Mouse (Mus musculus): ENCODE measurements around the gene Rtn4rl2. TPM values are rescaled to one million over a fixed set of nuclear protein-coding genes. Genes with fewer than 3 reads are reported as not detected.

Rtn4rl2 gene
- total RNA-seq, 1 experiment from 2014 or later, result not detected

DNA sequence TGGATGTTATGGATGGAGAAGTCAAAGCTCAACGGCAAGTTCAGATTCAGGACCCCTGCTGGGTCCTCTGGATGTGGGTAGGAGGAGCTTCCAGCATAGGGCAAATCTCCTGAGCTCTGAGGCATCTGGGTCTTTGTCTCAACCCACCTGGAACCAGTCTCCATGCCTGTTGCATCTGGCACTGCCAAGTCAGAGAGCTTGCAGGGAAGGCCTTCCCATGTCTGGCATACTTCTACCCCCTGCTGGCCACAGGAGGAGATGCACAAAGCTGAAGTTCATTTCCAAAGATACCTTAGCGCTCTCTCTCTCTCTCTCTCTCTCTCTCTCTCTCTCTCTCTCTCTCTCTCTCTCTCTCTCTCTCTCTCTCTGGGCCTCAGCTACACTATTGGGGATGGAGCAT, 30.8 kb downstream of the Rtn4rl2 start:
- peak; percentile 73 for ATAC-seq (ENCODE audit: extremely low read depth, insufficient number of reproducible peaks, low FRiP score, poor library complexity, severe bottlenecking)

DNA sequence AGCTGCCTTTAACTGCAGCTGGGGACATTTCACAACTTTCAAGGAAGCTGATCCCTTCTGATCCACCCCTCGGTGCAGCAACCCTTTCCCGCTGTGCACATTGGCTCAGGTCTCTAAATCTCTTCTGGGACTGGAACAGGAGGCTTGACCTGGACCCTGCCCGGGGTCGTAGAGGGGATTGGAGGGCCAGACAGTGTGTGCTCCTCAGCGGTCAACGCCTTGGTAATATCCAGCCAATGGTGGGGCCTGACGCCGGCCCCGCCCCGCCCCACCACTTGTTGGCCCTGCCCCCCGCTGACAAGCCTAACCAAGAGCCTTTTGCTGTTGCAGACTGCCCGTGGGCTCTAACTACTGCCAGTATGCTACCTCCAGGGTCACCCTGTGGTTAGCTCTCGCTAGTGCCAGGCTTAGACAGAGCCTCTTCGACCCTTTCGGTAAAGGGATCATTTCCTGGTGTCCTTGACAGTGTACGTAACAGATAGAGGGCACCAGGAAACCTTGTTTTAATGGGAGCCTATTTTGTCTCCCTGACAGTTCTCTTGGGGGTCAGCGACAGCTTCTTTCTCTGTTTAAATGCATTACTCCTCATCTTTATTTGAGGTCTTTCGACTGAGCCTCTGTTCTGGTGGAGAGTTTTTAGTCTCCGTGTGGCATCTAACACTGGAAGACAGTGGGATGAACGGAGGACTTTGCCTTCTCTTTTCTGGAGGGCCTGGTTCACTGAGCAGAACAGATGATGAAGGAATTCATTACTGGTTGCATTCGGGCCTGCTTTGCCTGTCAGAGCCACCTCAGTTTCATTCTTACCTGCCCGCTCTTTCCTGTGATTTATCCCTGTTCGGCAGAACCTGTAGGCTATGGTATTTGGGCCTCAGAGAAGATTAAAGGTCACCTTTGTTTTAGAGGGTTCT, 35.1 kb downstream of the Rtn4rl2 start:
- ATAC-seq (ENCODE audit: extremely low read depth, insufficient number of reproducible peaks, low FRiP score, poor library complexity, severe bottlenecking), result no peak

DNA sequence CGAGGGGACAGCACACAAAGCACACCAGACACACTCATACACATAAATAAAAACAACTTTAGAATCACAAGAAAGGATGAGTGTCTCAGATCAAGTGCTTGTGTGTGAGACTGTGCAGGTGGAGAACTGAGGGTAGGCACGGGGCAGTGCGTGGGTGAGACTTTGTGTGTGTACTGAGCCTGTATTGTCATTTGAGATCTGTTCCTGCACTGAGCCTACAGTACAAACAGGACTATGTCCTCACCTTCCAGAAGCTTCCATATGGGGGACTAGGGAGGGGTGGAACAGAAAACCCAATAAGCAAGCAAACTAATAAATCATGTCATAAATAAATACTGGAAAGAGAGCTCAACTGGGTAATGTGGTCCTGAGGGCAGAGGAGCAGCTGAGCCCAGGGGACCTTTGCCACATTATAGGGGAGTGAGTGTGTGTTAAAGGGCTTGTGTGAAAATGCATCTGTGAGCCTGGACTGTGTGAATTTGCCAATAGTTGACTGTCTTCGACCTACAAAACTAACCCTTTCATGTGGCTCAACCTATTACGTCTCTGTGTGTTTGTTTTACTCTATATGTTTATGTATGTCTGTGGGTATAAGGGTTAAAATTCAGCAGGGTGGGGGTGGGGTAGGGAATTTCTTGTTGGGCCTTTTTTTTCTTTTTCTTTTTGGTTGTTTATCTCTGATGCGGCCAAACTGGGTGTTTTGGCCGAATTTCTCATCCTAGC, 35.9 kb downstream of the Rtn4rl2 start:
- ATAC-seq (ENCODE audit: extremely low read depth, insufficient number of reproducible peaks, low FRiP score, poor library complexity, severe bottlenecking), result no peak

DNA sequence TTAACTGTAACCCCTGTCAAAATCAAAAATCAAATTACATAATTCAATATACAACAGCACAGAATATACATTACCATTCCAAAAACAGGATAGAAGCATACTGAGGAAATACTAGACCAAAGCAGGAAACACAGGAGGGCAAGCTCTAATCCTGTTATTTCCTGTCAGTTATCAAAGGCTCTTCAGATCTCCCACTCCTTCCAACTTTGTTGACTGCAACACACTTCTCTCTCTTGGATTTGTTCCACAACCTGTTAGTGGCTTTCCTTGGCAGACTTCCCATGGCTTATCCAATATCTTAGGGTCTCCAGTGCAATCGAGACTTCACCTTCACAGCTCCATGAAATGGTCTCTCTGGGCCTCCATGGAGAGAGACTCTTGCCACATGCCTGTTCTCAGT, 41.3 kb downstream of the Rtn4rl2 start:
- no peak for ATAC-seq (ENCODE audit: extremely low read depth, insufficient number of reproducible peaks, low FRiP score, poor library complexity, severe bottlenecking)

DNA sequence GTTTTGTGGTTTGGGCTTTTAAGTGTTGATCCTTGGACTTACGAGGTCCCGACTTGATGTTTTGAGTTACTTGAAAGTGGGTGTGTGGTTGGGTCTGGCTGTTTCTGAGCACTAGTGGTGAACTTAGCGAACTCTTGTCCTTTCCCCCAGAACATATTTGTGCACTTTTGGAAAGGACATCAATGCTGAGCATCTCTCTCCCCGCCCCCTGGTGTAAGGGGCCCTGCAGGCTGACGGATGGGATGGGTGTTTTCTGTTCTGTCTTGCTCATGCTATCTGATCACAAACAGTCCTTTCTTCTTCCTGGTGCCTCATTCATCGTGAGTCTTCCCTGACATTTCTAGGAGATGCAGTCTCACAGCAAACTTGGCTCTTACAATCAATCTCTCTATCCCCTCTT, 42.9 kb downstream of the Rtn4rl2 start:
- no peak for ATAC-seq (ENCODE audit: extremely low read depth, insufficient number of reproducible peaks, low FRiP score, poor library complexity, severe bottlenecking)

DNA sequence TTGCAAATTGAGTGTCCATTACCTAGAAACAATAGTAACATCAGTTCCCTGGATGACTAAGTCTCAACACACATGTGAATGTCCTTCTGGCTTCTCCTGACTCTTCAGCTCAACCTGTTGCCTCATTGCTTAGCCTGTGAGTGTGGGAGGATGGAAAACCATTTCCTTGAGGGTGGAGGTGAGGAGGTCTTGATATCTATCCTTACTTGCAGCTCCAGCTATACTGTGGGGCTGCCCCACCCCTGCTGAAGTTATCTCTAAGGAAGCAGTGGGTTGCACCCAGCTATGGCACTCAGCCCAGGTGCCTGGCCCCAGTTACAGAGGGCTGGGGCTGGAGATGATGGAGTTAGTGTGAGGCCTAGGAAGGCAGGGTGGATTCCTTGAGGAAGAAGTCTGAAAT, 44.6 kb downstream of the Rtn4rl2 start:
- ATAC-seq (ENCODE audit: extremely low read depth, insufficient number of reproducible peaks, low FRiP score, poor library complexity, severe bottlenecking), result no peak

DNA sequence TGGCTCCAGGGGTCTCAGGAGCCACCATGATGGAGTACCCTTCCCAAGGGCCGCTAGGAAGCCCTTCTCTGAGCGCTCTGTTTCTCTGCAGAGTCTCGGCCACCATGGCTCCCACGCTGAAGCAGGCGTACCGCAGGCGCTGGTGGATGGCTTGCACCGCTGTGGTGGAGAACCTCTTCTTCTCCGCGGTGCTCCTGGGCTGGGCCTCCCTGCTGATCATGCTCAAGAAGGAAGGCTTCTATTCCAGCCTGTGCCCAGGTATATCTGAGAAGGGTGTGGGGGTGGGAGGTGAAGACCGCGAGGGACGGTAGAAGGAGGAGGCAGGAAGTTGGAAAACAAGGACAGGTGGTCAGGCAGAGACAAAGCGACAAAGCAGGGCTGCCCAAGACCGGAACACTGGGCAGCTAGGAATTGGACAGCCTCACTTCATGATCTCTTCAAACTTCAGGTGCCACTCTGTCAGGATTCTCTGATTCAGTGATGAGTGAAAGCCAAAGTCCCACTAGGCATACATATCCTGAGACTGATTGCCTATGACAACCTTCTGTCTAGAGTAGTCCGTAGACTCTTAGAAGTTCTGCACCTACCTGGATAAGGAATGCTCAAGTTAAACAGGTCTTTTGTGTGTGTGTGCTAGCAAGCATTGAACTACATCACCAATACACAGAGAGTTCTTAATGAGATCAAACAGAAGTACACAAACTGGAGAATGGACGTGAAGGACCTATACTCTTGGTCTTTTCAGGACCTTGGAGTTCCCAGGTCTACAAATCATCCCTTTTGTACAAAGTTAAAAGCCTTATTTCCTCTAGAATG, 45.6 kb downstream of the Rtn4rl2 start:
- no peak for ATAC-seq (ENCODE audit: extremely low read depth, insufficient number of reproducible peaks, low FRiP score, poor library complexity, severe bottlenecking)

DNA sequence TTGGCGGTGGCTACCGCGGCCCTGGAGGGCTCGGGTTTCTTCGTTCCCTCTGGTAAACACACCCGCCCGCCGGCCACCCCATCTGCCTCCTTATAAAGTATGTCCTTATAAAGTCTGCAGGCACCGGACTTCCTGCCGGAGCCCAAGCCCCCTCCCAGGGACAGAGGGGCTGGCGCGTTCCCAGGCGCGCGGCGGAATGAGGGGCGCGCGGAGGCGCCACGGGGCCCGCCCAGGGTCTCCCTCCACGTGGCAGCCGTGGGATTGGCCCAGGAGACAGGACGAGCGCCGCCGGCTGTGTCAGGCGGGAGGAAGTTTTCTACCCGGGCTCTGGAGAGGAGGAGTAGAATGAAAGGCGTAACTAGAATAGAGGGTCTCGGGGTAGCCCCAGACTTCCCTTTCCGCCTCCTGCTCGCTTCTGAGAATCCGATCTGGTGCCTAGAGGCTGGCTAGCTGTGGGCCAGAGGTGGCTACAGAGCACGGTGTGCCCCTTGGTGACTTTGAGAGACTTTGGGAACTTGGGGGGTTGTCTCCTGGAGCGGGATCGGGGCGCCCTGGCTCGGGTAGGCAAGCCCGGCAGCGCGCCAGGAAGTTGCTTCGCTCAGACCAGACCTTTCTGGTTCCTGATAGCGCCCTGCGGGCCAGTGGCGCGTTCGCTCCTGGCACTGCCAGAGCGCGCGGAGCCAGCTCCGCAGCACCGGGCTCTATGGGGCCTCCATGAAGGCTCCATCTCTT, 46.3 kb downstream of the Rtn4rl2 start:
- 0 out of 2 replicates have a peak, but pooled peaks have one; percentile 7 for ATAC-seq (ENCODE audit: extremely low read depth, insufficient number of reproducible peaks, low FRiP score, poor library complexity, severe bottlenecking)

DNA sequence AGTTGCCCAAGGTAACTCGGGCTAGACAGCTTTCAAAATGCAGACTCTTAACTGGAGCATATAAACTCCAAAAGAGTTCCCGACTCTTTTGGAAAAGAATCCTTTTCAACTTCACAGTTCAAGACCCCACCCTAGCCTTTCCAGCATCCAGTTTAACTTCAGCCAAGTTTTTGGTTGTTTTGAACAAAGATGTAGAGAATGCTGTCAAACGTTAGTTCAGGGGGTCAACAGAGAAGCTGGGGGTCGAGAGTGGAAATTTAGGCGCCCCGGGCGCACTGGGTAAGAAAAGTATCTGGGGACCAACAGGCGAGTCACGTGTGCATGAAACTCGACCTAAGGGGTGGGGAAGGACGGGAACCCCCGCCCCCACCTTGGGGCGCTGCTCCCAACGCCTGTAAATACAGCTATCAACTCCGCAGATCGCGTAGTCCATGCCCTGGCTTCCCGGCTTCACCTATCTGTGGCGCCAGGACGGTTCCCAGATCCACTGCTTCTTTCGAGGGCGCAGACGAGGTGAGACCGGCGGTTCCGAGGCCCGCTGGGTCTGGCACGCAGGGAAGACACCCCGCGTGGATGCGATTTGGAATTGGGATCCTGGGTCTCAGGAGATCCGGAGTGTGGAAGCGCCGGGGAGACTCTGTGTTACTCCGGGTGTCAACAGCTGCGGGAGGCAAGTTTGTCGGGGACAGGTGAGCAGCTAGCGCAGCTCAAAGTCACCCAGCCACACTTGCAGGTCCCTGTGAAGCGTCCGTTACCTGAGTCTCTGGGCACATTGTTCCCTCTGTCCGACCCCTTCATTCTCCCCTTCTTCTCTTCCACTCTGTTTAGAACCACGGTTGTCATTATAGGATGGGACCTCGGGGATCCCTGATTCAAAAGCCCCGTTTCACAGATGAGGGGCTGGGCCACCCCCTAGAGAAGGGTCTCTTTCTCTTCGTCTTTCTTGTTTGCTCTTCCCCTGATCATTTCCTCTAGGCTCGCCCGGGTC, 47.2 kb downstream of the Rtn4rl2 start:
- peak; percentile 23; the same call in 1 of the 2 replicates for ATAC-seq (ENCODE audit: extremely low read depth, insufficient number of reproducible peaks, low FRiP score, poor library complexity, severe bottlenecking)

DNA sequence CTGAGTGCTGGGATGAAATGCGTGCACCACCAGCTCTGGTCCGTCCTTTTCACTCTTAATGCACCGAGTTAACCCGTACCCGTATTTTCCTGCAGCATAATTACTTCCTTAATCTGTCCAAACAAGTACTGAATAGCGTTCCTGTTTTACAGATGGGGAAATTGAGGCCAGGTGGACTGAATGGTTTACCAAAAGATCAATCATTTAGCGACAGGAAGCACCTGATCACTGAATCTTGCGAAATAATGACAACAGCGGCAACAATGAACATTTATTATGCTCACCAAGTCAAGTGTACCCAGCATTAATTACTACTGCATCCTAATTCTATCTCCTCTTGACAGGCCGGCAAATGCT, 47.9 kb downstream of the Rtn4rl2 start, which contains the start of gene Slc43a1:
Gene Slc43a1, plus strand, starts transcription at position 258 of the 357 bp plus-strand sequence.
- ATAC-seq (ENCODE audit: extremely low read depth, insufficient number of reproducible peaks, low FRiP score, poor library complexity, severe bottlenecking), result no peak

DNA sequence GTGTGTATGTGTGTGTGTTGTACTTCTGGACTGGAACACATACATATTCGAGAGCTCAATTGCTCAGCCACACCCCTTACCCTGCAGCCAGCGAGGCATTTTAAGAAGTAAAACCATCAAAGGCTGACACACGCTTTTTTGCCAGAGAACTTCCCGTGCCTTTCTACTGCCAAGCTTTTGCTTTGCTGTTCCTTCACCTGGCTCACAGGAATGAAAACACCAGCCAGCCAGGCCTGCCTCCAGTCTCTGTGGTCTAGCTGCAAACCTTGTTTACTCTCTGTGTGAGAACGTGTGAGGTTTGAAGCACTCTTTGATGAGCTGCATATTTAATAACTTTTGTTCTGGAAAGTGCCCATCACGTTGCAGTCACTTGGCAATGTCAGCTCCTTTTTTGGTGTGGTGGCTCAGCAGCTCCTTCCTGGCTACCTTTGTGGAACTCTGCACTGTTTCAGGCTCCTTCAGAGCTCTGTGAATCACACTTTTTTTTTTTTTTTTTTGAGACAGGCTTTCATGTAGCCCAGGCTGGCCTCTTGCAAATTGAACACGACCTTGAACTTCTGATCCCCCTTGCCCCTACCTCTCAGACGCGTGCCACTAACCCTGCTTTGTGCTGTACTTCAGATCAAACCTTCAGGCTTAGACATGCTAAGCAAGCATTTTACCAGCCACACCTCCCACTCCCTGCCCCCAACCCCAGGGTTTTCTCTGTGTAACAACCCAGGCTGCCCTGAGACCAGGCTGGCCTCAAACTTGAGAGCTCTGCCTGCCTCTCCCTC, 48.5 kb downstream of the Rtn4rl2 start:
- ATAC-seq (ENCODE audit: extremely low read depth, insufficient number of reproducible peaks, low FRiP score, poor library complexity, severe bottlenecking), result no peak

DNA sequence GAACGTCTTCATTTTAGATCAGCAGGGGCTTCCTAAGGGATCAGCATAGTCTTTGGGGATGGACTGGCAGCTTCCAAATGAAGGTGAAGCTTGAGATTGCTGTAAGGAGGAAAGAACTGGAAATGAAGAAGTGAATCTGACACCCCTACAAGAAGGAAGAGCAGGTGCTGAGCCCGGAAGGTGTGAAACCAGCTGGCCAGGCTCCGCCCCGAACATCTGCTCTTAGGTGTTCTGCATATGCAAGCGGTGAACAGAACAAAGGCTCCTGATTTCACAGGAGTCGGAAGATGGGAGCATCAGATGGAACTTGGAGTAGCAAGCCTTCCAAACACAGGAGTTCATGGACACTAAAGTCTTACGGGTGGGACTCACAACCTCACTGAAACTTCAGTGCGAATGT, 49.4 kb downstream of the Rtn4rl2 start:
- peak; percentile 75 for ATAC-seq (ENCODE audit: extremely low read depth, insufficient number of reproducible peaks, low FRiP score, poor library complexity, severe bottlenecking)

DNA sequence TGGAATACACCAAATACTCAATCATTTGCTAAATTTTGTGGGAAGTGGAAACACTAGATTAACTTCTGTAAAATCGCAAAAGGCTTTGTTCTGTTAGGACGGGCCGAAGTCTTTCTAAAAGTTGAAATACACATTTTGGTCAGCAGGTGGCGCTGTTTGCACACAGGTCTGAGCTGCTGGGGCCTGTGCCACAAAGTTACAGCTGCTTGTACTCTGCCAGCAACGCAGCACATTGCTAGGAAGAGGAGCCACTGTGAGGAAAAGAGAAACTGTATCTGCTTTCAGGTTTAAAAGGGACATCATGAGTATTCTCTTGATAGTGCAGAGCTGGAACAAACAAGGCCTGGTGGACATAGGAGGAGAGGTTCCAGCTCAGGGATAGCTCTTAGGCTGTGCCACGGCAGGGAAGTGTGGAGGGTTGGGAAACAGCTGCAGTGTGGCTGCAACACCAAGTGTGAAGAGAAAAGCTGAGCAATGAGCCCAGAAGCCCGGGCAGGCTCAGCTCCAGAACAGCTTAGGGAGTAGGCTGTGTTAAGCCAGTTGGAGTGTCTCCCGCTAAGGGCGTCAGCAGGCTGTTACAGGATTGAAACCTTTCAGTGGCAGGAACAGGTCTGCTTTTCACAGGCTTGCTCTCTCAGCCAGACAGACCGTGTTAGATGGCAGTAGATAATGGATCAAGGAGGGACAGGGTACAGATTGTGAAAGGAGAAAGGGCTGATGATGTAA, 54.7 kb downstream of the Rtn4rl2 start:
- ATAC-seq (ENCODE audit: extremely low read depth, insufficient number of reproducible peaks, low FRiP score, poor library complexity, severe bottlenecking), result peak; percentile 73

DNA sequence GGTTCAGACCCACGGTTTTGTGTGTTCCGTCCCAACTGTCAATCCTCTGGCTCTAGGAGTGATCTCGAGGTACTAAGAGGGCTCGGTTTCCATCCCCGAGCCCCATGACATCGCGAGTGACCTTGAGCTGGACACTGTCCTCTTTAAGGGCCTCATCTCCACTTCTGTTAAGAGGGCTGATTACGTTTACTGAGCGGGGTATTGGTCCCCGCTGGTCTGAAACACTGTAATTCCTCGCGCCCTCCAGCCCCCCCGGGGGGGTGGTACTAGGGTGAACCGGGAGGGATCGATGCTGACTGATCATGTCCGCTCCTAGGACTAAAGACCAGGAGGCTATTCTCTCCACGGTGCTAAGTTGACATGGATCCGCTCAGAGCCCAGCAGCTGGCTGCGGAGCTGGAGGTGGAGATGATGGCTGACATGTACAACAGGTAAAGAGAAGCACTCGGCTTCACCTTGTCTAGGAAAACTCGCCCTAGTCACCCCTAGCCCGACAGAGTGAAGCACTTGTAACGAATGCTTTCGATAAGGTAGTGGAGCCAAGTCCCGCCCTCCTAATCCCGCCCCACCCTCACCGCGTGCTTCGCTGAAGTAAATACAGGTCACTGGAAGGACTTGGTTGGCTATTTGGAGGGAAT, 59.1 kb downstream of the Rtn4rl2 start:
- no peak for ATAC-seq (ENCODE audit: extremely low read depth, insufficient number of reproducible peaks, low FRiP score, poor library complexity, severe bottlenecking)

DNA sequence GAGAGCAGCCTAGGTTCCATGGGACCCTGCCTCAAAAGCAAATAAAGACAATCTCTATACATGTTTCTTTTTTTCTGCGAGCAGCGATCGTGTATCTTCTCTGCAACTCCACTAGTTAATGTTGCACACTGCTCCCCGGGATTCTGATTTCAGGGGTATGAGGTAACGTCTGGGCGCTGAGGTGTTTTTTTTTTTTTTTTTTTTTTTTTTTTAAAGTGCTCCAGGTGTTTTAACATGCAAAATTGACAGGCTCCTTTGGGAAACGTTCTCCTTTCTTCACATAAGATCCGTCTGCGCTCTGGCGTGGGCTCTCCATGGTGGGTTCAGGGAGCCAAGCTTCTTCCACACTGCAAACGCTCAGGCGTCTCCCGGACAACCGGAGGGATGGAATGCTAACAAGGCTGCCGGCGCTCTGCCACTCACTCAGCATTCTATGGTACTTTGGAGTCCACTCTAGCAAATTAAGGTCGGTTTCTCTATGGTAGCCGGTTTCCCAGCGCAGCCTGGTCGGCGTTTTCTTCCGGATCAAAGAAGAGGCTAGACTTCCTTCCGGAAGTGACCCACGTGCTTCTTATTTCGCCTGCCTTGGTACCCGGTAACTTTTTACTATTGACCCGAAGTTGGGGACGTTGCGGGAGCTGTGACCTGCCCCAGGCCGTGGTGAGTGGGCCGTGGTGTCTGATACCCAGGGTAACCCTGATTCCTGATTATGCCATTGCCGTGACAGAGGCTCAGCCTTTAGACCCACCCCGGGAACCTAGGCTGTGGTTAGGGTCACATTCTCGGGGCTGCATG, 59.8 kb downstream of the Rtn4rl2 start, which contains the start of gene Timm10:
Gene Timm10, plus strand, starts transcription at position 510 of the 795 bp plus-strand sequence.
- peak; percentile 88 for ATAC-seq (ENCODE audit: extremely low read depth, insufficient number of reproducible peaks, low FRiP score, poor library complexity, severe bottlenecking)
